Mouse (Mus musculus) gastrocnemius, adult 18-20 months (tissue): ENCODE data around the gene Pole. TPM values are rescaled to one million over a fixed set of nuclear protein-coding genes. Genes with fewer than 3 reads are reported as not detected.

Experiments used
- DNase-seq: peaks from one replicate; pipeline ENCODE4 v3.0.0; 2021; ENCODE audit warnings: low spot score
- long read RNA-seq, 2 experiments: library from polyadenylated mRNA; stranded (forward); transcript quantifications; one replicate each; pipeline ENCODE4 v2.0.0; 2021
- total RNA-seq, 2 experiments: library from RNA; stranded (reverse); gene quantifications; 2 replicates each; pipeline ENCODE4 v1.2.3; 2021

The Pole gene
- 1 to 10 TPM; 1.4 to 1.6 TPM for total RNA-seq
- long read RNA-seq, experiment 1: 0 reads
- long read RNA-seq, experiment 2, partial matches to known transcripts: 1 of 1 reads
- long read RNA-seq, experiment 2, other reads (novel, unspliced or antisense): 0 of 1 reads

- peak; percentile 92 for DNase-seq
These were observed at the start of gene Pole, which contains the start of gene Pxmp2 for GRCm38 (mm10) chr5:110285770-110286445. Pole (plus strand) TSS chr5:110286306. Pxmp2 (minus strand) TSS chr5:110286186.

- DNase-seq: no peak
These were observed 42.0 kb upstream of the Pole start for GRCm38 (mm10) chr5:110244091-110244490.

- DNase-seq: no peak
These were observed 19.2 kb upstream of the Pole start for GRCm38 (mm10) chr5:110266941-110267340.

- peak; percentile 86 for DNase-seq
These were observed 16.7 kb upstream of the Pole start, which contains the start of gene Pgam5 for GRCm38 (mm10) chr5:110269141-110270101. Pgam5 (minus strand) TSS chr5:110269913.

GRCm38 (mm10) chr5:110270242-110270641, 15.9 kb upstream of the Pole start:
- DNase-seq: no peak

GRCm38 (mm10) chr5:110274147-110274546, 12.0 kb upstream of the Pole start:
- DNase-seq: no peak

- no peak for DNase-seq
These were observed 11.3 kb upstream of the Pole start for GRCm38 (mm10) chr5:110274846-110275245.

GRCm38 (mm10) chr5:110276391-110276790, 9.7 kb upstream of the Pole start:
- no peak for DNase-seq

GRCm38 (mm10) chr5:110276910-110277309, 9.2 kb upstream of the Pole start:
- no peak for DNase-seq

- no peak for DNase-seq
These were observed 4.1 kb upstream of the Pole start for GRCm38 (mm10) chr5:110281984-110282383.

- peak; percentile 50 for DNase-seq
These were observed 1.6 kb upstream of the Pole start for GRCm38 (mm10) chr5:110284536-110284935.

- peak; percentile 7 for DNase-seq
These were observed 950 bp upstream of the Pole start for GRCm38 (mm10) chr5:110285156-110285555.

GRCm38 (mm10) chr5:110286446-110287083, 459 bp downstream of the Pole start:
- no peak for DNase-seq

- no peak for DNase-seq
These were observed 974 bp downstream of the Pole start for GRCm38 (mm10) chr5:110287084-110287475.

- DNase-seq: no peak
These were observed 5.5 kb downstream of the Pole start for GRCm38 (mm10) chr5:110291649-110292048.

GRCm38 (mm10) chr5:110296637-110297036, 10.5 kb downstream of the Pole start:
- DNase-seq: no peak

GRCm38 (mm10) chr5:110300591-110300990, 14.5 kb downstream of the Pole start:
- no peak for DNase-seq

- DNase-seq: no peak
These were observed 22.8 kb downstream of the Pole start for GRCm38 (mm10) chr5:110308861-110309260.

- no peak for DNase-seq
These were observed 27.0 kb downstream of the Pole start for GRCm38 (mm10) chr5:110313127-110313526.

GRCm38 (mm10) chr5:110330508-110330907, 44.4 kb downstream of the Pole start:
- DNase-seq: no peak

- peak; percentile 14 for DNase-seq
These were observed 52.7 kb downstream of the Pole start for GRCm38 (mm10) chr5:110338792-110339191.
